Mouse (Mus musculus) granulocyte monocyte progenitor cell, adult 5-6 weeks (primary cell): Measurements from ENCODE around the gene H2-M9. TPM values are rescaled to one million over a fixed set of nuclear protein-coding genes. Genes with fewer than 3 reads are reported as not detected.

Source experiments
- ATAC-seq: replicated peaks from 2 replicates; pipeline ENCODE4 v1.8.0; 2016; ENCODE audit warnings: mild to moderate bottlenecking, moderate TSS enrichment, inconsistent platforms; ENCODE audit not compliant: poor library complexity, severe bottlenecking
- total RNA-seq, 2 experiments: library from RNA; stranded (forward) in 1 of 2; stranded (reverse) in 1 of 2; fragments of 200-712, 200-1000 nt in 1 of 2; fragments of >200 nt in 1 of 2; fragmentation: Nextera tagmentation in 1 of 2; gene quantifications; 2 replicates each; pipeline ENCODE4 v1.2.3; 2014 to 2017

H2-M9 gene
- not detected in 2 replicates for total RNA-seq (2014; fragmentation: Nextera tagmentation)
- total RNA-seq (2017) = not detected in 2 replicates

DNA sequence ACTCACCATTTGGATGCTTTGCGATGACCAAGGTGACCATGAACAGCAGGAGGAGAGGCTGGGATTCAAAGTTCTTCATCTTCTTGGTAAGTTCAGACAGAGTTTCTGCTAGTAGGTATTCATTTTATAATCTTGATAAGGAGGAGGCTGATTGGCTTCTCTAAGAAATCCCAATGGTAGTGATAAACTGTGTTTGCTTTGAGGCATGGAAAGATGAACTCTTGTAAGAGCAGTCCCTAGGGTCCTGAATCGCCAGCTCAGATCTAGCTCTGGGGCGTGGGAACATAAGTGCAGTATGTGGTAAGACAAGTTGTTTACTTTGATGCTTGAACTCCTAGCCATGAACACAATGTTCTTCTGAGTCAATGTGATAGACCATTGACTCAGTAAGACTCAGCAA, at the start of gene H2-M9:
Gene H2-M9, minus strand, starts transcription at position 101 of the 400 bp plus-strand sequence.
- ATAC-seq = no peak

- ATAC-seq = no peak
Observed at GRCm38 (mm10) chr17:36672119-36672518, 29.7 kb upstream of the H2-M9 start, which contains the start of gene H2-M1. H2-M1 (minus strand) TSS chr17:36672219.

Other genes starting within 250 kb of the H2-M9 start
- not detected in 2 replicates for gene H2-M10.4, start 180.3 kb downstream of the H2-M9 start, total RNA-seq (2014; fragmentation: Nextera tagmentation)
- gene H2-M10.4, start 180.3 kb downstream of the H2-M9 start, total RNA-seq (2017) = not detected in 2 replicates
- gene H2-M11, start 95.6 kb downstream of the H2-M9 start, total RNA-seq (2014; fragmentation: Nextera tagmentation) = not detected in 2 replicates
- not detected in 2 replicates for gene H2-M11, start 95.6 kb downstream of the H2-M9 start, total RNA-seq (2017)
- not detected in 2 replicates for gene H2-M1, start 29.6 kb upstream of the H2-M9 start, total RNA-seq (2014; fragmentation: Nextera tagmentation)
- not detected in 2 replicates for gene H2-M1, start 29.6 kb upstream of the H2-M9 start, total RNA-seq (2017)
- not detected in 2 replicates for gene H2-M10.5, start 130.2 kb upstream of the H2-M9 start, total RNA-seq (2014; fragmentation: Nextera tagmentation)
- gene H2-M10.5, start 130.2 kb upstream of the H2-M9 start, total RNA-seq (2017) = not detected in 2 replicates
- gene H2-M10.6, start 169.5 kb upstream of the H2-M9 start, total RNA-seq (2014; fragmentation: Nextera tagmentation) = not detected in 2 replicates
- not detected in 2 replicates for gene H2-M10.6, start 169.5 kb upstream of the H2-M9 start, total RNA-seq (2017)
- gene Trim26, start 194.5 kb upstream of the H2-M9 start, total RNA-seq (2014; fragmentation: Nextera tagmentation) = 16.1 and 25.1 TPM in 2 replicates
- gene Trim26, start 194.5 kb upstream of the H2-M9 start, total RNA-seq (2017) = 8.4 and 11.9 TPM in 2 replicates
- not detected in 2 replicates for gene Trim15, start 224.5 kb upstream of the H2-M9 start, total RNA-seq (2014; fragmentation: Nextera tagmentation)
- gene Trim15, start 224.5 kb upstream of the H2-M9 start, total RNA-seq (2017) = not detected in 2 replicates
- gene Trim10, start 226.9 kb upstream of the H2-M9 start, total RNA-seq (2014; fragmentation: Nextera tagmentation) = not detected in 2 replicates
- 0.39 TPM in 1 of 2 replicates, not detected in the other for gene Trim10, start 226.9 kb upstream of the H2-M9 start, total RNA-seq (2017)
- not detected in 2 replicates for gene Trim40, start 247.5 kb upstream of the H2-M9 start, total RNA-seq (2014; fragmentation: Nextera tagmentation)
- not detected in 2 replicates for gene Trim40, start 247.5 kb upstream of the H2-M9 start, total RNA-seq (2017)